Mouse (Mus musculus): ENCODE results near the gene Pten. TPM values are rescaled to one million over a fixed set of nuclear protein-coding genes. Genes with fewer than 3 reads are reported as not detected.

Pten gene
- polyA plus RNA-seq, 1 experiment, result 13.1 TPM

GRCm38 (mm10) chr19:32715201-32715600 lies 42.1 kb upstream of the Pten start:
- Histone ChIP-seq H3K27me3 (ENCODE audit: control insufficient read depth, insufficient read depth, low read length) (no peaks in the 10 kb centered on the region), H3K4me3 (ENCODE audit: extremely low read depth, insufficient read depth, insufficient read length) (no peak overlapping the region), H3K4me1 (ENCODE audit: control insufficient read depth, insufficient read depth, insufficient read length) (no peaks in the 10 kb centered on the region; the same call in none of the 2 replicates), H3K27ac (ENCODE audit: insufficient read depth, low read length) (no peak overlapping the region), H3K36me3 (ENCODE audit: control insufficient read depth, insufficient read depth, low read length) (no peaks in the 10 kb centered on the region)
- DNase-seq (ENCODE audit: low read depth in 1 of 2, low spot score in 2 of 2), result peak; percentile 31 to 70
- 4% methylated on average over 3 of the region's 3 CpGs for WGBS
- TF ChIP-seq POLR2A (IDR thresholded peaks at IDR 0.05; ENCODE audit: low read depth, low read length) (no peak), CTCF (IDR thresholded peaks at IDR 0.05; ENCODE audit: extremely low read depth, insufficient read depth, insufficient read length, insufficient replicate concordance) (peak; percentile 84; the same call in 1 of the 2 replicates)

DNA sequence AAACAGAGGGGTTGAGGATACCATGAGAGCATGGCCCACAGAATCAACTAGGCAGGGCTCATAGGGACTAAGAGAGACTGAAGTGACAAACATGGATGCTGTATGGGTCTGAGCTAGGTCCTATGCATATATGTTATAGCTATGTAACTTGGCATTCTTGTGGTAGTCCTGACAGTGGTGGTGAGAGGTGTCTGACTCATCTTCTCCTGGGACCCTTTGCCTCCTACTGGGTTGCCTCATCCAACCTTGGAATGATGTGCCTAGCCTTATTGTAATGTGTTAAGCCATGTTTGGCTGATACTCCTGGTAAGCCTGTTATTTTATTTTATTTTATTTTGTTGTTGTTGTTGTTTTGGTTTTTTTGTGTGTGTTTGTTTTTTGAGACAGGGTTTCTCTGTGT lies 41.6 kb upstream of the Pten start:
- DNase-seq (ENCODE audit: low read depth in 1 of 2, low spot score in 2 of 2), result no peak
- Histone ChIP-seq H3K4me1 (ENCODE audit: control insufficient read depth, insufficient read depth, insufficient read length) (no peaks in the 10 kb centered on the region; the same call in none of the 2 replicates), H3K27ac (ENCODE audit: insufficient read depth, low read length) (no peak overlapping the region), H3K36me3 (ENCODE audit: control insufficient read depth, insufficient read depth, low read length) (no peaks in the 10 kb centered on the region), H3K4me3 (ENCODE audit: extremely low read depth, insufficient read depth, insufficient read length) (no peak overlapping the region), H3K27me3 (ENCODE audit: control insufficient read depth, insufficient read depth, low read length) (no peaks in the 10 kb centered on the region)
- TF ChIP-seq CTCF (IDR thresholded peaks at IDR 0.05; ENCODE audit: extremely low read depth, insufficient read depth, insufficient read length, insufficient replicate concordance) (no peak), POLR2A (IDR thresholded peaks at IDR 0.05; ENCODE audit: low read depth, low read length) (no peak)

GRCm38 (mm10) chr19:32717590-32717989 lies 39.7 kb upstream of the Pten start:
- no peaks in the 10 kb centered on the region for H3K27me3 ChIP-seq (ENCODE audit: control insufficient read depth, insufficient read depth, low read length)
- 69% methylated on average over 3 of the region's 3 CpGs for WGBS
- no peak overlapping the region for H3K4me3 ChIP-seq (ENCODE audit: extremely low read depth, insufficient read depth, insufficient read length)
- TF ChIP-seq CTCF (IDR thresholded peaks at IDR 0.05; ENCODE audit: extremely low read depth, insufficient read depth, insufficient read length, insufficient replicate concordance) (no peak), POLR2A (IDR thresholded peaks at IDR 0.05; ENCODE audit: low read depth, low read length) (no peak)
- H3K36me3 ChIP-seq (ENCODE audit: control insufficient read depth, insufficient read depth, low read length), result no peaks in the 10 kb centered on the region
- DNase-seq (ENCODE audit: low read depth in 1 of 2, low spot score in 2 of 2), result no peak
- no peak overlapping the region for H3K27ac ChIP-seq (ENCODE audit: insufficient read depth, low read length)
- H3K4me1 ChIP-seq (ENCODE audit: control insufficient read depth, insufficient read depth, insufficient read length), result no peaks in the 10 kb centered on the region; the same call in 1 of the 2 replicates

DNA sequence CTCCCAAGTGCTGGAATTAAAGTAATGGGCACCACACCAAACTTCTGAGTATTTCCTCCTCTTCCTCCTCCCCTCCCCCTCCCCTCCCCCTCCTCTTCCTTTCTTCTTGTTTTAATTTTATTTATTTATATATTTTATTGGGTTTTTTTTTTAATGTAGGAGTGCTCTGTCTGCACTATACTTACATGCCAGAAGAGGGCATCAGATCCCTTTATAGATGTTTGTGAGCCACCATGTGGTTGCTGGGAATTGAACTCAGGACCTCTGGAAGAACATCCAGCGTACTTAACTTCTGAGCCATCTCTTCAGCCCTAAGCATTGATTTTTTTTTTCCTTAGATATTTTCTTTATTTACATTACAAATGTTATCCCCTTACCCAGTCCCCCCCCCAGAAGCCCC lies 37.0 kb upstream of the Pten start:
- 94% methylated on average over 1 of the region's 1 CpGs for WGBS
- DNase-seq (ENCODE audit: low read depth in 1 of 2, low spot score in 2 of 2), result no peak
- TF ChIP-seq CTCF (IDR thresholded peaks at IDR 0.05; ENCODE audit: extremely low read depth, insufficient read depth, insufficient read length, insufficient replicate concordance) (no peak), POLR2A (IDR thresholded peaks at IDR 0.05; ENCODE audit: low read depth, low read length) (no peak)
- Histone ChIP-seq H3K27ac (ENCODE audit: insufficient read depth, low read length) (no peak overlapping the region), H3K4me3 (ENCODE audit: extremely low read depth, insufficient read depth, insufficient read length) (no peak overlapping the region), H3K27me3 (ENCODE audit: control insufficient read depth, insufficient read depth, low read length) (no peaks in the 10 kb centered on the region), H3K36me3 (ENCODE audit: control insufficient read depth, insufficient read depth, low read length) (no peaks in the 10 kb centered on the region), H3K4me1 (ENCODE audit: control insufficient read depth, insufficient read depth, insufficient read length) (no peaks in the 10 kb centered on the region)

DNA sequence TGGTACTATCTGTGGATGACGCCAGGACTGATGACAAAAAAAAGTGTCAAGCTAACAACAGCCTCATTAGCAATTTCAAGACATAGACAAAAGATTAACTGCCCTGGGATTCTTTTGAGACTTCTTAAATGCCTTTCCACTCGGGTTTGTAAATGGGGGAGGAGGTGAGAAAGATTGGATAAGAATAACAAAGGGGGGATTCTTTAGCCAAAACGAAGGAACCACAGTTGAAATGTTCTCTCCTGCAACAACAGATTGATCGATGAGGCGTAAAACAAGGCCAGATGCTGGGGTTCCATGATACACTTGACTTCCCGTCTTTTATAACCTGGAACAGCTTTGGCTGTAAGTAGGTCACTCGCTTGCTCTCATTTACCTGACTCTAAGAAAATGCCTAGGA lies 33.5 kb upstream of the Pten start:
- WGBS, result 47% methylated on average over 7 of the region's 7 CpGs
- H3K27me3 ChIP-seq (ENCODE audit: control insufficient read depth, insufficient read depth, low read length), result no peaks in the 10 kb centered on the region
- TF ChIP-seq CTCF (IDR thresholded peaks at IDR 0.05; ENCODE audit: extremely low read depth, insufficient read depth, insufficient read length, insufficient replicate concordance) (no peak), POLR2A (IDR thresholded peaks at IDR 0.05; ENCODE audit: low read depth, low read length) (no peak)
- peaks cover 3% of the 10 kb centered on the region; the same call in 1 of the 2 replicates for H3K4me1 ChIP-seq (ENCODE audit: control insufficient read depth, insufficient read depth, insufficient read length)
- no peaks in the 10 kb centered on the region for H3K36me3 ChIP-seq (ENCODE audit: control insufficient read depth, insufficient read depth, low read length)
- DNase-seq (ENCODE audit: low read depth in 1 of 2, low spot score in 2 of 2), result no peak
- no peak overlapping the region for H3K27ac ChIP-seq (ENCODE audit: insufficient read depth, low read length)
- H3K4me3 ChIP-seq (ENCODE audit: extremely low read depth, insufficient read depth, insufficient read length), result no peak overlapping the region

GRCm38 (mm10) chr19:32726451-32727325 lies 30.6 kb upstream of the Pten start:
- no peak for DNase-seq (ENCODE audit: low read depth in 1 of 2, low spot score in 2 of 2)
- peaks cover 3% of the 10 kb centered on the region; the same call in 1 of the 2 replicates for H3K4me1 ChIP-seq (ENCODE audit: control insufficient read depth, insufficient read depth, insufficient read length)
- no peak for TF ChIP-seq POLR2A (IDR thresholded peaks at IDR 0.05; ENCODE audit: low read depth, low read length)
- no peak for TF ChIP-seq CTCF (IDR thresholded peaks at IDR 0.05; ENCODE audit: extremely low read depth, insufficient read depth, insufficient read length, insufficient replicate concordance)
- no peak overlapping the region for H3K27ac ChIP-seq (ENCODE audit: insufficient read depth, low read length)
- no peak overlapping the region for H3K4me3 ChIP-seq (ENCODE audit: extremely low read depth, insufficient read depth, insufficient read length)
- 32% methylated on average over 22 of the region's 22 CpGs for WGBS
- H3K27me3 ChIP-seq (ENCODE audit: control insufficient read depth, insufficient read depth, low read length), result no peaks in the 10 kb centered on the region
- H3K36me3 ChIP-seq (ENCODE audit: control insufficient read depth, insufficient read depth, low read length), result no peaks in the 10 kb centered on the region

- Histone ChIP-seq H3K4me3 (ENCODE audit: extremely low read depth, insufficient read depth, insufficient read length) (no peak overlapping the region), H3K27me3 (ENCODE audit: control insufficient read depth, insufficient read depth, low read length) (no peaks in the 10 kb centered on the region), H3K4me1 (ENCODE audit: control insufficient read depth, insufficient read depth, insufficient read length) (peaks cover 3% of the 10 kb centered on the region; the same call in 1 of the 2 replicates), H3K27ac (ENCODE audit: insufficient read depth, low read length) (no peak overlapping the region), H3K36me3 (ENCODE audit: control insufficient read depth, insufficient read depth, low read length) (no peaks in the 10 kb centered on the region)
- no peak for TF ChIP-seq POLR2A (IDR thresholded peaks at IDR 0.05; ENCODE audit: low read depth, low read length)
- TF ChIP-seq CTCF (IDR thresholded peaks at IDR 0.05; ENCODE audit: extremely low read depth, insufficient read depth, insufficient read length, insufficient replicate concordance), result no peak
- 87% methylated on average over 4 of the region's 4 CpGs for WGBS
- DNase-seq (ENCODE audit: low read depth in 1 of 2, low spot score in 2 of 2), result no peak
Observed at GRCm38 (mm10) chr19:32729785-32730184, 27.5 kb upstream of the Pten start.

Data from spleen, adult 2 months (tissue).